Mouse (Mus musculus): ENCODE measurements around the gene Rpl23. TPM values are rescaled to one million over a fixed set of nuclear protein-coding genes. Genes with fewer than 3 reads are reported as not detected.

Rpl23 gene
- total RNA-seq (2015) (1,765 and 1,897 TPM in 2 replicates), total RNA-seq (2017) (1,416 and 1,747 TPM in 2 replicates)

DNA sequence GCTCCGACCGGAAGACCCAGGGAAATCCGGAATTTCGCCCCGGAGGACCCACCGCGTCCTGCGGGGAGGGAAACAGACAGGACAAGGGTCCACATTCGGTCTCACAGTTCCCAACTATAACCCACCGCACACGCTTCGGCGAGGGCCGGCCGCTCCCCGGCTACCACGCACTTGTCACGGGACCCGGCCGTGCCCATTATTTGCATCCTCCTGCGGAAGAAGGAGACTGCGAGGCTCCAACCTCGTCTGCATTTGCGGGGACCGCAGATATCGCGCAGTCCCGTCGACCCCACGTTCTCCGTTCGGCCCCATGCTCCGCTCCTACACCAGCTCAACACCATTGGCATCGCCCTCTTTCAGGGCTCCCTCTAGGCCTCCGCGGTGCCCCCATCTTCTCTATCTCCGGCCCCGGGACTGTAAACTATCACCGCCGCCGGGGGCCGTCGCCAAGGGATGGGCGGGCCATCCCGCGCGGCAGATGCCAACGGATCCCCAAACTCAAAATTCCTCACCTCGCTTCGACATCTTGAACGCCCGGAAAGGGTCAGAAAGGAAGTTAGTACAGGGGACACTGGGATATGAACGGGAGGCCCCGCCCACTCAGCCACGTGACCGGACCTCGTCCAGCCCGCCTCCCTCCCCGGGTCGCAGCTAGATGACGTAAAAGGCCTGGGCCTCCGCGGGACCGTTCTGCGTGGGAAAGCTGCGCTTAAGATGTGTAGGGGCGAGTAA lies at the start of gene Rpl23:
Gene Rpl23, minus strand, starts transcription at position 606 of the 732 bp plus-strand sequence.
- ATAC-seq (replicated peaks; ENCODE audit: poor library complexity): peak; percentile 95

- no peak for ATAC-seq (replicated peaks; ENCODE audit: poor library complexity)
Measured at GRCm38 (mm10) chr11:97832001-97832400, 49.8 kb upstream of the Rpl23 start.

DNA sequence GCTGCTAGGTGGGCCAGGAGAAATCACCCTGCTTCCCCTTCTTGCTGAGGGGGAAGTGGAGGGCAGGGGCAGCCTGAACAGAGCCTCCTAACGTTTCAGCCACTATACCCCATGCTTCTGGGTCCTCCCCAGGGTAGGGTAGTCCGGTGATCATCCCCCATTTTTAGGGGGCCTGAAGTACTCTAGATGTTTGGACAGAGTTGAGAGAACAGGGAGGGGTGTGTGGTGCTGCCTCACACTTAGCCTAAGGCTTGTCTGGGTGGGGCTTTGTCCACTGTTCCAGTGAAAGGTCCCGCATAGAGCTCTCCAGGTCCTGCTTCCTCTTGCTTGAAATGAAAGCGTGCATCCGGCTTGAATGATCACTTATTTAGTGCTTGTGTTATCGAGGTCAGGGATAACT lies 48.3 kb upstream of the Rpl23 start:
- peak; percentile 24; the same call in 1 of the 2 replicates for ATAC-seq (replicated peaks; ENCODE audit: poor library complexity)

DNA sequence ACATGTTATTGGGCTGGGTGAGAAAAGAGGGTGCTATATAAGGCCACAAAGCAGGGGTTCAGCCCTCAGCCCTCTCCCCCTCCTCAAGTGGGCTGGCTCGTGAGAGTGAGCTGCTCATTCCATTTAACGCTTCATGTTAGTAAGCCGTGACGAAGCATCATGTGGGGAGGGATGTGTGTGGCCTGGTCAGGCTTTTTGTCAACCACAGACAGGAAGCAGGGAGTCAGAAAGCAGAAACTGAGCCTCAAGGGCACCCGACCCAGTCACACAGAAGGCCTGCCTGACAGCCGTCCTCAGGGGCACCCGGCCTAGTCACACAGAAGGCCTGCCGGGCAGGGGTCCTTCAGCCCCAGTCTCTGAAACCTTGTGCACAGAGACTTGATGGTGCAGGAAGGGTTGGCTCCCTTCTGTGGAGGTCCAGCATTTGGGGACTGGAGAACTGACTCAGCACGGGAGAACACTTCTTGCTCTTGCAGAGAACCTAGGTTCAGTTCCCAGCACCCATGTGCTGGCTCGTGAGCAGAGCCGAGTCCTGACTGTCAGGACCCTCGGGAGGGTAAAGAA lies 47.8 kb upstream of the Rpl23 start:
- ATAC-seq (replicated peaks; ENCODE audit: poor library complexity): peak; percentile 81

- no peak for ATAC-seq (replicated peaks; ENCODE audit: poor library complexity)
Measured at GRCm38 (mm10) chr11:97829365-97829764, 47.1 kb upstream of the Rpl23 start.

DNA sequence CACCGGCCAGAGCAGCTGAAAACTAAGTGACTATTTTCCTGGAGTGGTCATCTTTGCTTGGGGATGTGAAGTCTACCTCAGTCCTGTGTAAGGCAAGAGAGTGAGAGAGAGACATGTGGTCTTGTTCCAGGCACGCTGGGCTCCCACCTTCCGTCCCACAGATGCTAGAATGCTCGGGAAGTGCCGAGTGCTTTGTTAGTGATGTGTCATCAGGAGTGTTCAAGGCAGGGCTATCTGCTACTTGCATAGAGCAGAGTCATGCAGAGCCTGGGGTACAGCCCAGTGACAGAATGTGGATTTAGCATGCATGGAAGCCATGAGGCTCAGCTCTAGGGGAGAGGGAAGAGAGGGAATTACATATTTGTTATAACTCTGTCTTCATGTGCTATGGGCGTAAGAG lies 45.4 kb upstream of the Rpl23 start:
- no peak for ATAC-seq (replicated peaks; ENCODE audit: poor library complexity)

DNA sequence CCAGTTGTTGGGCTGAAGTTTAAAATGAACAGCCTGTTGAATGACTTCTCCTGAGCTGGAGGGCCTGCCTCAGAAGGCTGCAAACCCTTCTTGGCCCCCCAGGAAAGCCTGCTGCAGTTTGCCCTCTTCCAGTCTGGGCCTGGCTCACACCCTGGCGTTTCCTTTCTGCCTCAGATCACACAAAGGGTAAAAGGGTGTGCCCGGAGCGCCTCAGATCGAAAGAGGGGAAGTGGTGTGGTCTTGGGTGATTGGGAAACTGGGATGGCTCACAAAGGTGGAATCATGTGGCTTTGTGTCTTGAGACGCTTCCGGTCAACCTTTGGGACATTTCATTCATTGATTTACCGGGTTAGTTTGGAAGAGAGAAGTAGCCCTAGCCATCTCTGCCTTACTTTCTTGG lies 44.2 kb upstream of the Rpl23 start:
- ATAC-seq (replicated peaks; ENCODE audit: poor library complexity): peak; percentile 51

- peak; percentile 17; the same call in 1 of the 2 replicates for ATAC-seq (replicated peaks; ENCODE audit: poor library complexity)
Measured at GRCm38 (mm10) chr11:97825971-97826370, 43.7 kb upstream of the Rpl23 start.

- ATAC-seq (replicated peaks; ENCODE audit: poor library complexity): peak; percentile 12; the same call in 1 of the 2 replicates
Measured at GRCm38 (mm10) chr11:97825295-97825694, 43.1 kb upstream of the Rpl23 start.

DNA sequence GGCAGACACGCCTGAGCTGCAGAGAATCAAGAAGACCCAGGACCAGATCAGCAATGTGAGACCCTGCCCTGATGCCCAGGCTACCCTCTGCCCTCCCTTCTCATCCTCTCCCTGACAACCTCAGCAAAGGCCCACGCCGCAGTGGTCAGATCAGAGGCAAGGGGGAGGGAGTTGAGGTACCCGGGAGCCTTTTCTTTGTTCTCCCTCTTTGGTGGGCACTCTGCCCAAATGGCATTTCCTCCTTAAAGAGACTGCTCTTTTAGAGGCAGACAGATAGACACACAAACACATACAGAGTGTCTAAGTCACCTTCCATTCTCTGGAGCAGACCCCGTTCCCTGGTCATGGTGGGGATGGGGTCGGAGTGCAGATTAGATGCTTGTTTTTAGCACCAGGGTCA lies 42.7 kb upstream of the Rpl23 start:
- ATAC-seq (replicated peaks; ENCODE audit: poor library complexity): no peak

DNA sequence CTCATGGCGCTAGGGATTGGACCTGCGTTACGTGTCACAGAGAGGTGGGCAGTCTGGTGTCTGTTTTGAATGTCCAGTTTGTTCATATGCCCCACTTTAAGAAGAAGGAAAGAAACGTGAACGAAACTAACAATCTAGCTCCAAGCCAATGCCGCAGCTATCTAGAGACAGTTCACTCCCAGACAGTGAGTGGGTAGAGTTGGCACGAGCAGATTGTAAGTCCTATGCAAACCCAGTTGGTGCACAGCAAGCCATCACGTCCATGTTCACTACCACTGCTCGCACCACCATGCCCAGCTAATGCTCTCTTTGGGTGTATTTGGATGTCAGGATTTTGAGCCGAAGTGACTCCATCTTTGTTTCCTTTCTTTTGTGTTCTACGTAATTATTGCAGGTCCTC lies 41.9 kb upstream of the Rpl23 start:
- no peak for ATAC-seq (replicated peaks; ENCODE audit: poor library complexity)

GRCm38 (mm10) chr11:97822840-97823603 lies 40.8 kb upstream of the Rpl23 start:
- no peak for ATAC-seq (replicated peaks; ENCODE audit: poor library complexity)

- no peak for ATAC-seq (replicated peaks; ENCODE audit: poor library complexity)
Measured at GRCm38 (mm10) chr11:97821401-97822064, 39.3 kb upstream of the Rpl23 start.

DNA sequence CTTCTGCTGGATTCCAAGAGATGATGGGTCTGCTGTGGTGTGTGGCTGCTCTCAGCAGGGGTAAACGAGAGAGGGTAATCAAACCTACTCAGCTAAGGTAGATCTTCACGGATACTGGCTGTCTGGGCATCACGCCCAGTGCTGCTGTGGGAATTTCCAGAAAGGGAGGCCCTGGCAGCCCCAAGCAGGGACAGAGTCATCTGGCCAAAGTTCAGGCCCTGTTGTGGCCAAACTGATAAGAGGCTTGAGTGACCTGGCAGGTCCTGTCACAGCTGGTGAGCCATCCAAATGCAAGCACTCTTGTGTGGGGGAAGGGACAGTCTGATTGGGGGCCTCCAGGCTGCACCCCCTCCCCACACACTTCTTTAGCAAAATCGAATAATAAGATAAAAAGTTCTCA lies 38.6 kb upstream of the Rpl23 start:
- ATAC-seq (replicated peaks; ENCODE audit: poor library complexity): no peak

GRCm38 (mm10) chr11:97819923-97820322 lies 37.7 kb upstream of the Rpl23 start:
- no peak for ATAC-seq (replicated peaks; ENCODE audit: poor library complexity)

DNA sequence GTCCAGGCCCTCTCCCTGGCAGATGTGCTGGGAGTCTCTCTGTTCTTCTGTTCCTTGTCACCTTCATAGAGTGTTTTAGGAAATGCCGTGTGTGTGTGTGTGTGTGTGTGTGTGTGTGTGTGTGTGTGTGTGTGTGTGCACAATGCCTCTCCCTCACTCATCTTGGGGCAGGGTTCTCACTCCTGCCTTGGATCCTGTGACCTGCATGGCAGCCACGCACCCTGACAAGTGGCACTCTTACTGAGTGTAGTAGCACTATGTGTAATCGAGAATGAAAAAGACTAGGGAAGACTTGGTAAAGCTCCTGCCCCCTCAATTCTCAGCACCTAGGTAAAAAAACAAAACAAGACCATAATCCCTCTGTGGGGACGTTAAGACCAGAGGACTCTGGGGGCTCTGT lies 36.9 kb upstream of the Rpl23 start:
- ATAC-seq (replicated peaks; ENCODE audit: poor library complexity): no peak

DNA sequence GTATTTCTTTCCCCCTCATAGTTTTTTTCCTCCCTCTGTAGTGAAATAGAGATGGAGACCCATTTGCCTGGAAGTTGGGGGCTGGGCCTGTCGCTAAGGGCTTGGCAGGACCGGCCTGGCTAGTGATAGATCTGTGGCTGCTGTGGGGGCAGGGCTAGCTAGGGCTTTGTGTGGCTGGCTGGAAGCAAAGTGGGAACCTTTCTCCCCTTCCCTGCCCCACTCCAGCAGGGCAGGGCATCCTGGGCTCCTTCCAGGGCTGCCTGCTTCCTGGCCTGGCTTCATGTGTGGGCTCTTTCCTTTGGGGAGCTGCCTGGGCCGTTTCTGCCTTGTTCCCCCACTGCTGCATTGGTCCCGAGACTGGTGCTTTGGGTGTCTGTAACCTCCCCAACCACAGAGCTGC lies 36.3 kb upstream of the Rpl23 start:
- ATAC-seq (replicated peaks; ENCODE audit: poor library complexity): no peak

DNA sequence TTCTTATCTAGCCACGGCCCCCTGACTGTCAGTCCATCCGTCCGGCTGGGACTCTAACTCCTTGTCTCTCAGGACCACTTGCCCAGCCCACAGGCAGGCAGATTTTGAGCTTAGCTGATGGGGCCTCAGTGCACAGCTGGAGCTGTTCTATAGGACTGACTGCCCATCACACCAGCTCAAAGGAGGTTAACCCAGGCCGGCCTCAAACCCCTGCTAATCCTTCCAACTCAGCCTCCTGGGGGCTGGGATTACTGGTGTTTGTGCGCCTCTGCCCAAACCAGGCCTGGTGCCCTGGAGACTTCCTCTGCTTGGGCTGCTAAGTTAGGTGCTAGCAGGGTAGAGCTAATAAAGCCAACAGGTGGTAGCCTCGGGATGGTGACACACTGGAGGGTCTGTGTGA lies 35.8 kb upstream of the Rpl23 start:
- no peak for ATAC-seq (replicated peaks; ENCODE audit: poor library complexity)

GRCm38 (mm10) chr11:97817379-97817778 lies 35.1 kb upstream of the Rpl23 start:
- peak; percentile 47 for ATAC-seq (replicated peaks; ENCODE audit: poor library complexity)

- ATAC-seq (replicated peaks; ENCODE audit: poor library complexity): no peak
Measured at GRCm38 (mm10) chr11:97816916-97817315, 34.7 kb upstream of the Rpl23 start.

- ATAC-seq (replicated peaks; ENCODE audit: poor library complexity): no peak
Measured at GRCm38 (mm10) chr11:97816176-97816575, 33.9 kb upstream of the Rpl23 start.
